Mouse (Mus musculus) bone marrow, adult 2 months (tissue): ENCODE results near the gene Tmbim4.

Source experiments
- CTCF ChIP-seq: fragments of 200-500 bp; IDR thresholded peaks from 2 replicates; pipeline ENCODE4 v1.5.1; 2011; ENCODE audit warnings: low read length, control low read depth; ENCODE audit not compliant: control insufficient read depth, insufficient read depth
- POLR2A ChIP-seq: fragments of 200-500 bp; IDR thresholded peaks from 2 replicates; pipeline ENCODE4 v1.6.1; 2011; ENCODE audit warnings: low read depth, mild to moderate bottlenecking, control low read depth, low read length, borderline replicate concordance; ENCODE audit not compliant: control insufficient read depth

GRCm38 (mm10) chr10:120191165-120191564 is 10.2 kb upstream of the Tmbim4 start:
- no peak for TF ChIP-seq CTCF
- no peak for TF ChIP-seq POLR2A
